Comparison of ENCODE assay signal across 8 mouse cellular contexts in the genomic region with DNA sequence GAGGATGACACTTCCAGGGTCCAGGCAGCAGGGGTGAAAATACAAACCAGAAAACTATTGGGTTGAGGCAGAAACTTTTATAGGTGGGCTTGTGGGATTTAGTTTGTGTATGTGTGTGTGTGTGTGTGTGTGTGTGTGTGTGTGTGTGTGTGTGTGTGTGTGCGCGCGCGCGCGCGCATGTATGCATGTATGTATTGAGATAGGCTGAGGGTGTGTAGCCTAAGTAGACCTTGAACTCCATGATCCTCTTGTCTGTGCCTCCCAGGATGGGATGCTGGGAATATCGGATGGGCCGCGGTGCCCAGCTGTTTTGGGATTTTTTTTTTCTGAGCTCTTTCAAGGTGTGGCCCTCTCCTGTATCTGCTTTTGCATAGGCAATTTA. TPM values are rescaled to one million over a fixed set of nuclear protein-coding genes. Genes with fewer than 3 reads are reported as not detected.
DNase-seq lines count a peak whose midpoint lies in the region; ATAC-seq and TF ChIP-seq lines count a peak whose summit lies in the region.

No protein-coding gene starts in this region.

- peaks cover 25% of the 10 kb centered on the region for H3K27me3 ChIP-seq in erythroblast, embryonic 14.5 days (ENCODE audit: control insufficient read depth)
- H3K27me3 ChIP-seq in limb, embryonic 14.5 days (ENCODE audit: control insufficient read depth, insufficient read depth, low read length) = no peaks in the 10 kb centered on the region; the same call in 1 of the 2 replicates
- no peaks in the 10 kb centered on the region for H3K27me3 ChIP-seq in stomach, embryonic 16.5 days (ENCODE audit: control insufficient read depth, insufficient read depth, low read length)

- TF ChIP-seq POLR2A in limb, embryonic 14.5 days (IDR thresholded peaks at IDR 0.05; ENCODE audit: borderline replicate concordance, extremely low read depth, insufficient read depth, insufficient read length) = no peak

- H3K27ac ChIP-seq in limb, embryonic 14.5 days (replicated peaks; ENCODE audit: low read depth, low read length) = no peak overlapping the region
- H3K27ac ChIP-seq in stomach, embryonic 16.5 days (ENCODE audit: low read length) = no peak overlapping the region

- ATAC-seq in erythroblast, adult 5-6 weeks (replicated peaks; ENCODE audit: low FRiP score, poor library complexity, severe bottlenecking) = no peak
- ATAC-seq in limb, embryonic 14.5 days (ENCODE audit: low FRiP score, low read depth) = no peak
- ATAC-seq in stomach, embryonic 16.5 days (ENCODE audit: insufficient read depth, low FRiP score) = no peak

- no peaks in the 10 kb centered on the region for H3K9me3 ChIP-seq in erythroblast, embryonic 14.5 days (ENCODE audit: control insufficient read depth, low read length)
- H3K9me3 ChIP-seq in limb, embryonic 14.5 days (ENCODE audit: control insufficient read depth, low read length) = no peaks in the 10 kb centered on the region
- no peaks in the 10 kb centered on the region for H3K9me3 ChIP-seq in stomach, embryonic 16.5 days (replicated peaks; ENCODE audit: control insufficient read depth, low read length)

- 68% methylated on average over 10 of the region's 10 CpGs for WGBS in limb, embryonic 14.5 days
- 49% methylated on average over 10 of the region's 10 CpGs for WGBS in stomach, embryonic 16.5 days

- H3K4me2 ChIP-seq in limb, embryonic 14.5 days (replicated peaks; ENCODE audit: low read depth, low read length, severe bottlenecking) = peak overlapping the region; percentile 74
- H3K4me2 ChIP-seq in stomach, embryonic 16.5 days (ENCODE audit: low read depth, low read length) = peak overlapping the region; percentile 89

- peaks cover 34% of the 10 kb centered on the region for H3K4me1 ChIP-seq in erythroblast, embryonic 14.5 days (ENCODE audit: control insufficient read depth)
- peaks cover 6% of the 10 kb centered on the region for H3K4me1 ChIP-seq in limb, embryonic 14.5 days (ENCODE audit: control insufficient read depth, insufficient read depth, low read length)
- peaks cover 9% of the 10 kb centered on the region for H3K4me1 ChIP-seq in stomach, embryonic 16.5 days (ENCODE audit: control insufficient read depth, insufficient read depth, low read length)

- DNase-seq in thymus, postnatal 14 days = peak; percentile 31
- no peak for DNase-seq in thymus, postnatal 10 days (ENCODE audit: low spot score in 2 of 2)
- no peak for DNase-seq in limb, embryonic 14.5 days (ENCODE audit: low spot score)
- DNase-seq in gastrocnemius, postnatal 10 days = no peak
- DNase-seq in frontal cortex, adult 2 months (ENCODE audit: extremely low spot score in 1 of 2, low spot score in 1 of 2) = no peak

- H3K36me3 ChIP-seq in erythroblast, embryonic 14.5 days (ENCODE audit: control insufficient read depth) = peaks cover 28% of the 10 kb centered on the region
- peaks cover 24% of the 10 kb centered on the region for H3K36me3 ChIP-seq in limb, embryonic 14.5 days (ENCODE audit: control insufficient read depth, insufficient read depth, low read length)
- H3K36me3 ChIP-seq in stomach, embryonic 16.5 days (ENCODE audit: control insufficient read depth, insufficient read depth, low read length) = peaks cover 5% of the 10 kb centered on the region; the same call in 1 of the 2 replicates

- peak overlapping the region; percentile 72 for H3K4me3 ChIP-seq in erythroblast, embryonic 14.5 days (replicated peaks)
- H3K4me3 ChIP-seq in limb, embryonic 14.5 days (replicated peaks; ENCODE audit: low read length) = peak overlapping the region; percentile 87
- peak overlapping the region; percentile 86 for H3K4me3 ChIP-seq in stomach, embryonic 16.5 days (replicated peaks; ENCODE audit: low read length)

- peak overlapping the region; percentile 81 for H3K9ac ChIP-seq in limb, embryonic 14.5 days (ENCODE audit: low read depth, low read length, severe bottlenecking)
- peak overlapping the region; percentile 93 for H3K9ac ChIP-seq in stomach, embryonic 16.5 days (ENCODE audit: low read length)

RNA-seq across cellular contexts. Expression of a gene that starts 0.4 kb away (rescaled TPM):
- 1.0 and 2.2 TPM in 2 replicates for polyA plus RNA-seq in erythroblast, embryonic 14.5 days (2012)
- 3.3 and 5.8 TPM in 2 replicates for total RNA-seq in erythroblast, adult 5-6 weeks (2015; ENCODE audit: low replicate concordance)
- 1.5 and 6.5 TPM in 2 replicates for total RNA-seq in erythroblast, adult 5-6 weeks (2017; ENCODE audit: low replicate concordance)
- 81.6 and 98.3 TPM in 2 replicates for polyA plus RNA-seq in limb, embryonic 14.5 days (2012; rRNA removed)
- 30.0 and 35.0 TPM in 2 replicates for polyA plus RNA-seq in limb, embryonic 14.5 days (2014; fragmentation: Nextera tagmentation; extraction: Ambion mirVana)
- polyA plus RNA-seq in stomach, embryonic 16.5 days (2015; fragmentation: Nextera tagmentation; extraction: Ambion mirVana) = 28.5 and 33.8 TPM in 2 replicates
- total RNA-seq in gastrocnemius, postnatal 10 days (2021) = 10 to 100 TPM; 11.1 to 18.7 TPM
- 35.6 and 39.1 TPM in 2 replicates for polyA plus RNA-seq in frontal cortex, adult 2 months (2012; rRNA removed)

RNA-seq across cellular contexts. Expression of a gene that starts 1.8 kb away (rescaled TPM):
- polyA plus RNA-seq in erythroblast, embryonic 14.5 days (2012) = not detected in 2 replicates
- total RNA-seq in erythroblast, adult 5-6 weeks (2015; ENCODE audit: low replicate concordance) = not detected in 2 replicates
- not detected in 2 replicates for total RNA-seq in erythroblast, adult 5-6 weeks (2017; ENCODE audit: low replicate concordance)
- polyA plus RNA-seq in limb, embryonic 14.5 days (2012; rRNA removed) = 17.8 and 17.9 TPM in 2 replicates
- polyA plus RNA-seq in limb, embryonic 14.5 days (2014; fragmentation: Nextera tagmentation; extraction: Ambion mirVana) = 16.9 and 24.7 TPM in 2 replicates
- polyA plus RNA-seq in stomach, embryonic 16.5 days (2015; fragmentation: Nextera tagmentation; extraction: Ambion mirVana) = 1.3 and 10.6 TPM in 2 replicates
- total RNA-seq in gastrocnemius, postnatal 10 days (2021) = 100 to 1,000 TPM; 101 to 115 TPM
- polyA plus RNA-seq in frontal cortex, adult 2 months (2012; rRNA removed) = 2.0 and 2.5 TPM in 2 replicates

RNA-seq across cellular contexts. Expression of a gene that starts 16.7 kb away (rescaled TPM):
- 0.03 TPM in 1 of 2 replicates, not detected in the other for polyA plus RNA-seq in erythroblast, embryonic 14.5 days (2012)
- not detected in 2 replicates for total RNA-seq in erythroblast, adult 5-6 weeks (2015; ENCODE audit: low replicate concordance)
- total RNA-seq in erythroblast, adult 5-6 weeks (2017; ENCODE audit: low replicate concordance) = not detected in 2 replicates
- 0.10 and 0.14 TPM in 2 replicates for polyA plus RNA-seq in limb, embryonic 14.5 days (2012; rRNA removed)
- 0.11 and 0.25 TPM in 2 replicates for polyA plus RNA-seq in limb, embryonic 14.5 days (2014; fragmentation: Nextera tagmentation; extraction: Ambion mirVana)
- 0.22 TPM in 1 of 2 replicates, not detected in the other for polyA plus RNA-seq in stomach, embryonic 16.5 days (2015; fragmentation: Nextera tagmentation; extraction: Ambion mirVana)
- not detected for total RNA-seq in gastrocnemius, postnatal 10 days (2021)
- polyA plus RNA-seq in frontal cortex, adult 2 months (2012; rRNA removed) = not detected in 2 replicates

RNA-seq across cellular contexts. Expression of a gene that starts 18.2 kb away (rescaled TPM):
- polyA plus RNA-seq in erythroblast, embryonic 14.5 days (2012) = 0.05 and 0.19 TPM in 2 replicates
- 1.5 and 10.0 TPM in 2 replicates for total RNA-seq in erythroblast, adult 5-6 weeks (2015; ENCODE audit: low replicate concordance)
- 2.5 and 2.6 TPM in 2 replicates for total RNA-seq in erythroblast, adult 5-6 weeks (2017; ENCODE audit: low replicate concordance)
- 10.5 and 11.5 TPM in 2 replicates for polyA plus RNA-seq in limb, embryonic 14.5 days (2012; rRNA removed)
- 12.9 and 15.1 TPM in 2 replicates for polyA plus RNA-seq in limb, embryonic 14.5 days (2014; fragmentation: Nextera tagmentation; extraction: Ambion mirVana)
- polyA plus RNA-seq in stomach, embryonic 16.5 days (2015; fragmentation: Nextera tagmentation; extraction: Ambion mirVana) = 12.5 and 12.8 TPM in 2 replicates
- total RNA-seq in gastrocnemius, postnatal 10 days (2021) = 1 to 10 TPM; 5.4 to 8.0 TPM
- polyA plus RNA-seq in frontal cortex, adult 2 months (2012; rRNA removed) = 12.9 TPM in 2 replicates

RNA-seq across cellular contexts. Expression of a gene that starts 37.6 kb away (rescaled TPM):
- 4.5 and 6.4 TPM in 2 replicates for polyA plus RNA-seq in erythroblast, embryonic 14.5 days (2012)
- total RNA-seq in erythroblast, adult 5-6 weeks (2015; ENCODE audit: low replicate concordance) = 79.9 and 88.6 TPM in 2 replicates
- 115 TPM in 2 replicates for total RNA-seq in erythroblast, adult 5-6 weeks (2017; ENCODE audit: low replicate concordance)
- polyA plus RNA-seq in limb, embryonic 14.5 days (2012; rRNA removed) = 8.3 and 11.0 TPM in 2 replicates
- 11.3 and 11.5 TPM in 2 replicates for polyA plus RNA-seq in limb, embryonic 14.5 days (2014; fragmentation: Nextera tagmentation; extraction: Ambion mirVana)
- 21.9 and 23.8 TPM in 2 replicates for polyA plus RNA-seq in stomach, embryonic 16.5 days (2015; fragmentation: Nextera tagmentation; extraction: Ambion mirVana)
- total RNA-seq in gastrocnemius, postnatal 10 days (2021) = 1 to 10 TPM; 5.5 to 7.6 TPM
- 7.7 and 8.6 TPM in 2 replicates for polyA plus RNA-seq in frontal cortex, adult 2 months (2012; rRNA removed)
